Mouse (Mus musculus) hindbrain, embryonic 12.5 days (tissue): ENCODE results near the gene Nrm. TPM values are rescaled to one million over a fixed set of nuclear protein-coding genes. Genes with fewer than 3 reads are reported as not detected.

Experiments
- ATAC-seq: fragments of 200-750 bp; cut with Nextera tagmentation; 2 replicates; pipeline ENCODE4 v1.8.0; 2017; ENCODE audit warnings: moderate TSS enrichment; ENCODE audit not compliant: low FRiP score
- H3K27ac ChIP-seq: fragments of 300-500 bp; sonication (generic); 2 replicates; pipeline ENCODE4 v1.5.1; 2016; ENCODE audit warnings: mild to moderate bottlenecking
- H3K27me3 ChIP-seq: fragments of 300-500 bp; sonication (generic); 2 replicates; pipeline ENCODE4 v1.6.1; 2016; ENCODE audit warnings: mild to moderate bottlenecking
- H3K36me3 ChIP-seq: fragments of 300-500 bp; sonication (generic); 2 replicates; pipeline ENCODE4 v1.6.1; 2016; ENCODE audit warnings: mild to moderate bottlenecking
- H3K4me1 ChIP-seq: fragments of 300-500 bp; sonication (generic); 2 replicates; pipeline ENCODE4 v1.6.1; 2016
- H3K4me2 ChIP-seq: fragments of 300-500 bp; sonication (generic); replicated peaks from 2 replicates; pipeline ENCODE4 v1.6.1; 2016; ENCODE audit warnings: mild to moderate bottlenecking
- H3K4me3 ChIP-seq: fragments of 300-500 bp; sonication (generic); 2 replicates; pipeline ENCODE4 v1.5.1; 2016; ENCODE audit warnings: mild to moderate bottlenecking
- H3K9ac ChIP-seq: fragments of 300-500 bp; sonication (generic); 2 replicates; pipeline ENCODE4 v1.6.1; 2016; ENCODE audit warnings: mild to moderate bottlenecking, moderate library complexity
- H3K9me3 ChIP-seq: fragments of 300-500 bp; sonication (generic); replicated peaks from 2 replicates; pipeline ENCODE4 v1.6.1; 2016; ENCODE audit warnings: mild to moderate bottlenecking
- WGBS: fragments of 180-500 bp; shearing (Covaris S2); methylation state at CpG from one replicate; pipeline ENCODE4 v1.1.7; 2016; 5-methylcytosine and 5-hydroxymethylcytosine counted together
- polyA plus RNA-seq: library from polyadenylated mRNA; unstranded; fragments of >200 nt; fragmentation: Nextera tagmentation; extraction: Ambion mirVana; gene quantifications from 2 replicates; pipeline ENCODE4 v1.2.1, GENCODE M21; 2016

Gene Nrm
- polyA plus RNA-seq, 1 experiment from 2014 or later, result 36.0 TPM

DNA sequence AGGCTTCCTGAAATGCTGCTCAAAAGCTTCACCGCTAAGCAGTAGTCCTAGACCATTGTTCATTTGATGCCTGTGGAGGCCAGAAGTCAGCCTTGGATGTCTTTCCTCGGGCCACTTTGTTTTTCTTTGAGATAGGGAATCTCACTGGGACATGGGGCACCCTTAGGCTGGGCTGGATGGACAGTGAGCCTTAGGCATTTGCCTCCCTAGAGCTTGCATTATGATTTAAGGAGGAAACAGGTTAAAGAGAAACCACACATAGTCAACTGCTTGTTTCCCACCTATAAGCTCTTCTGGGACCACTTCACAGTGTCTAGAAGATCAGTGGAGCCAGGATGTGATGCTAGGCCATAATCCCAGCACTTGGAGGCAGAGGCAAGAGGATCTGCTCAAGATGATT, 1.3 kb upstream of the Nrm start:
- H3K4me1 ChIP-seq, result peaks cover 11% of the 10 kb centered on the region
- H3K4me2 ChIP-seq, result no peak overlapping the region; the same call in 1 of the 2 replicates
- H3K9ac ChIP-seq, result no peak overlapping the region
- no peak overlapping the region for H3K4me3 ChIP-seq
- H3K36me3 ChIP-seq, result peaks cover 21% of the 10 kb centered on the region
- no peaks in the 10 kb centered on the region for H3K27me3 ChIP-seq
- no peak for ATAC-seq
- WGBS, result 68% methylated on average over 2 of the region's 2 CpGs
- H3K27ac ChIP-seq, result no peak overlapping the region
- no peaks in the 10 kb centered on the region for H3K9me3 ChIP-seq

GRCm38 (mm10) chr17:35860831-35861197, 304 bp upstream of the Nrm start:
- WGBS, result 4% methylated on average over 12 of the region's 12 CpGs
- ATAC-seq, result no peak

GRCm38 (mm10) chr17:35864832-35865353, 3.8 kb downstream of the Nrm start:
- H3K36me3 ChIP-seq, result no peaks in the 10 kb centered on the region
- 17% methylated on average over 10 of the region's 10 CpGs for WGBS
- H3K4me1 ChIP-seq, result peaks cover 44% of the 10 kb centered on the region
- no peaks in the 10 kb centered on the region for H3K27me3 ChIP-seq
- H3K27ac ChIP-seq, result peak overlapping the region; percentile 94
- H3K4me3 ChIP-seq, result peak overlapping the region; percentile 75
- H3K9me3 ChIP-seq, result no peaks in the 10 kb centered on the region
- no peak for ATAC-seq
- peak overlapping the region; percentile 85 for H3K9ac ChIP-seq
- peak overlapping the region; percentile 99 for H3K4me2 ChIP-seq

More at GRCm38 (mm10) chr17:35860831-35861197, 304 bp upstream of the Nrm start:
- no peaks in the 10 kb centered on the region for H3K27me3 ChIP-seq
- peaks cover 15% of the 10 kb centered on the region for H3K4me1 ChIP-seq
- H3K9ac ChIP-seq, result peak overlapping the region; percentile 65
- H3K36me3 ChIP-seq, result peaks cover 17% of the 10 kb centered on the region
- H3K4me2 ChIP-seq, result peak overlapping the region; percentile 55
- H3K9me3 ChIP-seq, result no peaks in the 10 kb centered on the region
- H3K4me3 ChIP-seq, result peak overlapping the region; percentile 65
- H3K27ac ChIP-seq, result peak overlapping the region; percentile 94

DNA sequence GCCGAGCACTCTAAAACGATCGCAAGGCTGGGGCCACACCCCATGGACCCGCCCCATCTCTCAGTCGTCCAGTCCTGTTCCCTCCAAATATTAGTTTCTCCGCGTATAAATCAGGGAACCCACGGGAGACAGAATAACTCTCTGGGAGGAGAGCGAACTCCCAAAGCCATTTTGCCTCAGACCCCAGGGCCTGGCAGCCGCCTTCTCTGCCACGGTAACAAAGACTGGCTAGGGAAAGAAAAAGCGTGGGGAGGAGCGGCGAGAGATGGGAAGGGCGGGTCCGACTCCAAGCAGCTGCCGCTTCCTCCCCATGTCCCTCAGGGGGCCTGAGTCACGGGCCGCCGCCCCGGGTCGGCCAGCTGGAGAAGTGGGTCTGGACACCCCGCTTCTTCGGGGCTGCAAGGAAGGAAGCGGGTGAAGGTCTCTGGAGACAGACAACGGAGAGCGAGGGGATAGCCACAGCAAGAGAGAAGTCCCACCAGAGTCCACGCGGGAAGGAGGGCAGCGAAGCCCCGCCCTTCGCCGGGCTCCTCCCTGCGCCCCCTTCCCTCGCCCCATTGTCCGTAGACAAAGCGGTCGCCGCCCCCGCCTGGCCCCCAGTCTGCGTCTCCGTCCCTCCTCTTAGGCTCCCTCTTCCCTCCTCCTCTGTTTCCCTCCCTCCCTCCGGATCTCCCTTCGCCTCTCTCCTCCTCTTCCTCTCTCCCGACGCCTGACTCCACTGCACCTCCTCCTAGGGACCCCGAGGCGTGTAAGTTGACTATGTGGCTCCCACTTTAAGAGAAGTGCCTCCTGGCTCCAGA, 4.6 kb downstream of the Nrm start, which contains the start of gene Ppp1r18:
Gene Ppp1r18 (plus strand): TSS at position 113 of the 800 bp plus-strand sequence.
- Histone ChIP-seq H3K27ac (peak within 1 kb of the TSS; percentile 94), H3K4me2 (peak within 1 kb of the TSS; percentile 99), H3K36me3 (peaks cover 4% of the 10 kb centered on the region; the same call in 1 of the 2 replicates), H3K9me3 (no peaks in the 10 kb centered on the region), H3K4me3 (peak within 1 kb of the TSS; percentile 75), H3K27me3 (no peaks in the 10 kb centered on the region), H3K4me1 (peaks cover 52% of the 10 kb centered on the region), H3K9ac (peak within 1 kb of the TSS; percentile 85)
- peak; percentile 68 for ATAC-seq
- WGBS, result under 1% methylated on average over 37 of the region's 48 CpGs

GRCm38 (mm10) chr17:35866281-35866831, 5.2 kb downstream of the Nrm start:
- under 1% methylated on average over 38 of the region's 38 CpGs for WGBS
- H3K4me1 ChIP-seq, result peaks cover 55% of the 10 kb centered on the region

DNA sequence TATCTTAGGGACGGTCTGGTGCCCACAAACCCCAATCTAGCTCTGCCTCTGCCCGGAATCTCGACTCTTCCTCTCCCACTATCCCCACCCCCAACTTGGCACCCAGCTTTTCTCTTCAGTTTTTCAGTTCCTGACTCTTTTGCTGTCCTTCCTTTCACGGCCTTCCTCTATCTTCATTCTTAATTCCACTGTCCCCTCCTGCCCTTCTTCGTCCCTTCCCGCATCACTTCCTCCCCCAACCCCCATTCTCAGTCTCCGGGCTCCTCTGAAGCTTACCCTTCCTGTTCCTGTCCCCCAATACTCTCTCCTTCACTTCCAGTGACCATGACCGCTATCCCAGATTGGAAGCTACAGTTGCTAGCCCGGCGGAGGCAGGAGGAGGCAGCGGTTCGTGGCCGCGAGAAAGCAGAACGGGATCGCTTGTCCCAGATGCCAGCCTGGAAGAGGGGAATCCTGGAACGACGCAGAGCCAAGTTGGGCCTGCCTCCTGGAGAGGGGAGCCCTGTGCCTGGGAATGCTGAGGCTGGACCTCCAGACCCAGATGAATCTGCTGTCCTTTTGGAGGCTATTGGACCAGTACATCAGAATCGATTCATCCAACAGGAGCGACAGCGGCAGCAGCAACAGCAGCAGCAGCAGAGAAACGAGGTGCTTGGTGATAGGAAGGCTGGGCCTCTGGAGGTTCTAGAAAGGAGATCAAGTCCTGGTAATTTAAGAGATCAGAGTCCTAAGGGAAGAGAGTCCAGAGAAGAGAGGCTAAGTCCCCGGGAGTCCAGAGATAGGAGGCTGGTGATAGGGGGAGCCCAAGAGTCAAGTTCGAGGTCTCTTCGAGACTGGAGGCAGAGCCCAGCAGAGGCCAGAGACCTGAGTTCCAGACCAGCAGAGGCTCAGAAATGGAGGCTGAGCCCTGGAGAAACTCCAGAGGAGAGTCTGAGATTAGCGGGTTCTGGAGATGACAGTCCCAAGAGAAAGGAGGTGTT, 6.1 kb downstream of the Nrm start:
- Histone ChIP-seq H3K4me1 (peaks cover 55% of the 10 kb centered on the region), H3K9ac (peak overlapping the region; percentile 85), H3K27me3 (no peaks in the 10 kb centered on the region), H3K4me3 (peak overlapping the region; percentile 75), H3K36me3 (peaks cover 14% of the 10 kb centered on the region), H3K4me2 (peak overlapping the region; percentile 99), H3K9me3 (peaks cover 6% of the 10 kb centered on the region; the same call in 1 of the 2 replicates), H3K27ac (peak overlapping the region; percentile 94)
- no peak for ATAC-seq
- 10% methylated on average over 26 of the region's 26 CpGs for WGBS

More at GRCm38 (mm10) chr17:35866281-35866831, 5.2 kb downstream of the Nrm start:
- peaks cover 5% of the 10 kb centered on the region; the same call in 1 of the 2 replicates for H3K9me3 ChIP-seq
- peak; percentile 47 for ATAC-seq
- peaks cover 11% of the 10 kb centered on the region for H3K36me3 ChIP-seq
- H3K27me3 ChIP-seq, result no peaks in the 10 kb centered on the region
- peak overlapping the region; percentile 99 for H3K4me2 ChIP-seq
- peak overlapping the region; percentile 94 for H3K27ac ChIP-seq
- peak overlapping the region; percentile 75 for H3K4me3 ChIP-seq
- H3K9ac ChIP-seq, result peak overlapping the region; percentile 85

DNA sequence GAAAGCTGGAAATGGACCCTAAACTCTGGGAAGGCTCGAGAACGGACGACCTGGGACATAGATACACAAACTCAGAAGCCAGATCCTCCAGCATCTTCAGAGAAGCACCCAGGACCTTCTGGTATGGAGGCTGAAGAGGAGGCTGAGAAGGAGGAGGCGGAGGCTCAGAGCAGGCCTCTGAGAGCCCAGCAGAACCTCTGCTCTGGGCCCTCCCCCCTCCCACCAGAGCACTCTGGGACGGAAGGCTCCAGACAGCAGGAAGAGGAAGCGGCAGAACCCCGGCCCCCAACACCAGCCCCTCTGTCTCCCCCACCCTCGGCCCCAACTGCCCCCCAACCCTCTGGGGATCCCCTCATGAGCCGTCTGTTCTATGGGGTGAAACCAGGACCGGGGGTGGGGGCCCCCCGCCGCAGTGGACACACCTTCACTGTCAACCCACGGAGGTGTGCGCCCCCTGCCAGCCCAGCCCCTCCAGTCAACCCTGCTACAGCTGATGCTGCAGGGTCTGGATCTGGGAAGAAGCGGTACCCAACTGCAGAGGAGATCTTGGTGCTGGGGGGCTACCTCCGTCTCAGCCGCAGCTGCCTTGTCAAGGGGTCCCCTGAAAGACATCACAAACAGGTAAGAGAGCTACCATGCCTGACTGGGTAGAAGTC, 7.2 kb downstream of the Nrm start:
- Histone ChIP-seq H3K27ac (peak overlapping the region; percentile 60), H3K4me2 (peak overlapping the region; percentile 99), H3K9ac (peak overlapping the region; percentile 85), H3K4me1 (peaks cover 65% of the 10 kb centered on the region), H3K27me3 (no peaks in the 10 kb centered on the region), H3K9me3 (peaks cover 6% of the 10 kb centered on the region; the same call in 1 of the 2 replicates), H3K36me3 (peaks cover 14% of the 10 kb centered on the region), H3K4me3 (peak overlapping the region; percentile 75)
- WGBS, result 31% methylated on average over 17 of the region's 17 CpGs
- no peak for ATAC-seq

DNA sequence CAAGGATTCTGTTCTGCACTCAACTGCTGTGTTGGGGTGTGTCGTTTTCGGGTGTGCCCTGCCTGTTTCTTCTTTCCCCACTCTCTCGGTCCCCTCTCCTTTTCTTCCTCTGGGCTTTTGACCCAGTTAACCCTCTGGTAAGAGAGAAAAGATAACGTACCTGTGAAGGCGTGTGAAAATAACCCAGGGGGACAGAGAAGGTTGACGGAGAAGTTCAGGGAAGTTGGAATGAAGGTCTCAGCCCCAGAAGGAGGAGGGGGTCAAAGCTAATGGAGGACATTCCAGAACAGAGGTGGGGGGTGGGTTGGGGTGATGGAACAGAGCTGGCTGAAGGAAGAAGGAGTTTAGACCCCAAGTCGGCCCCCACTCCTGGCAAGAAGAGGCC, 7.8 kb downstream of the Nrm start:
- Histone ChIP-seq H3K4me2 (peak overlapping the region; percentile 99), H3K27me3 (no peaks in the 10 kb centered on the region), H3K4me1 (peaks cover 70% of the 10 kb centered on the region), H3K9ac (peak overlapping the region; percentile 85), H3K27ac (peak overlapping the region; percentile 73), H3K9me3 (peaks cover 6% of the 10 kb centered on the region; the same call in 1 of the 2 replicates), H3K4me3 (peak overlapping the region; percentile 75), H3K36me3 (peaks cover 15% of the 10 kb centered on the region)
- WGBS, result 1% methylated on average over 7 of the region's 7 CpGs
- no peak for ATAC-seq

DNA sequence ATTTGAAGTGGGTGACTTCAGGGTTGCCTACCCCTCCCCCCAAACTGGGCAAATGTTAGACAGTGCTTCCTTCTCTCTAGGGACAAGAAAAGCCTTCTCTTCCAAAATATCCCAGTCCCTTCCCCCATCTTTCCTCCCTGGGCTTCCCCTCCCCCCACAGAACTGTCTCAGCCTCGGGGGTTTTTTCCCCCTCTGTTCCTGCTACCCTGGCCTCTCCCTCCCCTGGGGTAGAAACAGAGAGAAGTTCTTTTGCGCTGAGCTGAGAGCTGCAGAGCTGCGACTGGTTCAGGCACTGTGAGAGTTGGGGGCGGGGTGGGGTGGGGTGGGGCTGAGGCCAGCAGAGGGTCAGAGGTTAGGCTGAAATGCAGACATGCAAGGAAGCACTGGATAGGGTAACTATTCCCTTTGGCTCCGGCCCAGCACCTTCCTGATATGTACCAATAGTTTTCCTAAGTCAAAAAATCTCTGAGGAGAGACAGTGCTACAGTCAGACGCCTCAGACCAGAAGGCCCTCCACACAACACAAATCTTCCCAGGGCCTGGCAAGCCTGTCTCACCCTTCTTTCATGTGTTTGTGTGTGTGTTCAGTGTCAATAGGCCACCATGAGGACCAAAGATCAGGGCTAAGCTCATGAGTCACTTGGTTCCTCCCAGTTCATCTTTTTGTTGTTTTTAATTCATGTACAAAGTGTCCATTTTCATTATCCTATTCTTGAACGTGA, 8.4 kb downstream of the Nrm start:
- Histone ChIP-seq H3K4me1 (peaks cover 68% of the 10 kb centered on the region), H3K4me3 (peak overlapping the region; percentile 75), H3K4me2 (peak overlapping the region; percentile 99), H3K36me3 (peaks cover 20% of the 10 kb centered on the region), H3K27me3 (no peaks in the 10 kb centered on the region), H3K27ac (peak overlapping the region; percentile 73), H3K9ac (peak overlapping the region; percentile 85), H3K9me3 (peaks cover 6% of the 10 kb centered on the region; the same call in 1 of the 2 replicates)
- 2% methylated on average over 7 of the region's 7 CpGs for WGBS
- ATAC-seq, result no peak

DNA sequence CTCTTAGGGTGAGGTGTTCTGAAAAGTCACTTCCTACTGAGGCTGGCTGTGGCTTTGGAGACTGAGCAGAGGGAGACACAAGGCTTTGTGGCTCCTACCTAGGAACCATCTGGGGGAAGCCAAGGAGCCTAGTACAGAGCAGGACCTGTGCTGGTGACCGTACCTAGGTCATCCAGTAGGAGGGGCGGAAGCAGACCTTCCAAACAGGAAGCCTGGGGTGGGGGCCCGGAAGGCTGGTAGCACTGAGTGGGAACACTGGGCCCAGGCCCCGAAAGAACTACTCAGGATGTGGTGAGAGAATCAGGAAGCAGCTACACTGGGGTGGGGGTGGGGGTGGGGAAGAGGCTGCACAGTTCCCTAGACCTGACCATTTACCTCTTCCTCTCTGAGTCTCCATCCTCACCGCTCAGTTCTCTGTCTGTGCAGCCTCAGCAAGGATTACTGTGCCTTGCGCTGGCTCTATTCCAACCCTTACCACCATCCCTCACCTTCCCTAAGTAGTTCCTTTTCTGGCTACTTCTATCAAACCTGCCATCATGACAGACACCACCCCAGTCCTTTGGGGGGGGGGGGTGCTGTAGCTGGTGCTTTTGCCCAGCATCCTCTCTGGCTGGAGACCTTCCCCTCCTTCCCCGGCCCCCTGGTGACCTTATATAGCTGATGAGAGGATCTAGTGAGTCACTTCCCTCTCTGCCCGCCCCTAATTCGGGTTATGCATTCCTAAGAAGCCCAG, 9.2 kb downstream of the Nrm start:
- H3K4me1 ChIP-seq, result peaks cover 61% of the 10 kb centered on the region
- peaks cover 28% of the 10 kb centered on the region for H3K36me3 ChIP-seq
- WGBS, result 66% methylated on average over 9 of the region's 9 CpGs

More for the DNA sequence above, 9.2 kb downstream of the Nrm start:
- Histone ChIP-seq H3K4me3 (peak overlapping the region; percentile 75), H3K27me3 (no peaks in the 10 kb centered on the region), H3K27ac (peak overlapping the region; percentile 73), H3K9ac (peak overlapping the region; percentile 85), H3K4me2 (peak overlapping the region; percentile 99), H3K9me3 (peaks cover 6% of the 10 kb centered on the region; the same call in 1 of the 2 replicates)
- ATAC-seq, result no peak
